Mouse (Mus musculus) C2C12 (cell line): ENCODE results near the gene Btg3. TPM values are rescaled to one million over a fixed set of nuclear protein-coding genes. Genes with fewer than 3 reads are reported as not detected.
"Not testable (repeated sequence)": the region's sequence is repeated elsewhere in the genome, so short reads cannot be mapped to it uniquely, and the experiment has no call there.

Source experiments
- H3K27me3 ChIP-seq: one replicate; pipeline ENCODE4 v1.6.1; 2011; ENCODE audit not compliant: control insufficient read depth, insufficient read depth, insufficient read length
- H3K36me3 ChIP-seq: one replicate; pipeline ENCODE4 v1.6.1; 2011; ENCODE audit not compliant: control insufficient read depth, insufficient read depth
- H3K4me3 ChIP-seq: one replicate; pipeline ENCODE4 v1.5.1; 2011; ENCODE audit warnings: mild to moderate bottlenecking, control low read depth; ENCODE audit not compliant: poor library complexity, insufficient read depth, severe bottlenecking
- H3K79me2 ChIP-seq: one replicate; pipeline ENCODE4 v1.6.1; 2011; ENCODE audit not compliant: control insufficient read depth, insufficient read depth
- H3K79me3 ChIP-seq: one replicate; pipeline ENCODE4 v1.6.1; 2011; ENCODE audit warnings: low read depth, control low read depth
- H3ac ChIP-seq: one replicate; pipeline ENCODE3; 2011; ENCODE audit warnings: low read depth; ENCODE audit not compliant: control insufficient read depth, insufficient read length
- CEBPB ChIP-seq: IDR thresholded peaks from one replicate; pipeline ENCODE4 v1.6.1; 2011; ENCODE audit warnings: low read depth, mild to moderate bottlenecking, control low read depth, moderate library complexity
- CTCF ChIP-seq: IDR thresholded peaks from one replicate; pipeline ENCODE4 v1.5.1; 2011; ENCODE audit not compliant: control insufficient read depth, insufficient read depth, insufficient read length
- FOSL1 ChIP-seq: IDR thresholded peaks from one replicate; pipeline ENCODE4 v1.8.0; 2011; ENCODE audit warnings: mild to moderate bottlenecking, low read length; ENCODE audit not compliant: poor library complexity, insufficient read depth, severe bottlenecking
- MAX ChIP-seq: IDR thresholded peaks from one replicate; pipeline ENCODE4 v1.6.1; 2011; ENCODE audit warnings: mild to moderate bottlenecking, control low read depth
- MYOD1 ChIP-seq: IDR thresholded peaks from one replicate; pipeline ENCODE4 v1.6.1; 2011; ENCODE audit warnings: low read depth; ENCODE audit not compliant: control insufficient read depth, insufficient read length
- MYOG ChIP-seq: IDR thresholded peaks from one replicate; pipeline ENCODE4 v1.6.1; 2011; ENCODE audit not compliant: control insufficient read depth, insufficient read length; ENCODE audit errors: extremely low read depth
- USF1 ChIP-seq: IDR thresholded peaks from one replicate; pipeline ENCODE4 v1.6.1; 2011; ENCODE audit warnings: low read depth, mild to moderate bottlenecking, control low read depth, moderate library complexity
- polyA plus RNA-seq: library from polyadenylated mRNA; unstranded; fragments of >200 nt; fragmentation: generic; extraction: Trizol; gene quantifications from one replicate; pipeline ENCODE4 v1.2.1, GENCODE M21; 2012; ENCODE audit warnings: missing spikeins

The Btg3 gene
- polyA plus RNA-seq, 1 experiment = 18.9 TPM

DNA sequence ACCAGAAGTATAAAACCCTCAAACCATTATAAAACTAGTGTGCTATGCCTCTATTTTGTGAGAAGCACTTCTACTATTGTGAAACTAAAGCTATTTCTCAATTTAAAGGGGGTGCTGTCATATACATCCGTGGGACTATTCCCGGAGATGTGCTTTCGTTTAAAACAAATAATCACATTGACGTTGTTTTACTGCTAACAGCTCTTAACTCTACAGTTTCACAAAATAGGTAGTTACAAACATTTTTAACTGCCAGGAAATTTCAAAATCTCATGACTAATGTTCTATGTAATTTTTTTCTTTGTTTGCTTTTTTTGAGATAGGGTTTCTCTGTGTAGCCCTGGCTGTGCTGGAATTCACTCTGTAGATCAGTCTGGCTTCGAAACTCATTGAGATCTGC, 1.5 kb upstream of the Btg3 start:
- H3ac ChIP-seq = no peak overlapping the region
- peaks cover 19% of the 10 kb centered on the region for H3K79me3 ChIP-seq
- peaks cover 27% of the 10 kb centered on the region for H3K79me2 ChIP-seq
- H3K27me3 ChIP-seq = no peaks in the 10 kb centered on the region
- peaks cover 4% of the 10 kb centered on the region for H3K36me3 ChIP-seq
- H3K4me3 ChIP-seq = no peak overlapping the region
- no peak for TF ChIP-seq MYOD1
- TF ChIP-seq CTCF = no peak
- TF ChIP-seq USF1 = no peak
- no peak for TF ChIP-seq FOSL1
- TF ChIP-seq CEBPB = no peak
- no peak for TF ChIP-seq MAX
- TF ChIP-seq MYOG = no peak

GRCm38 (mm10) chr16:78375821-78376691, 936 bp downstream of the Btg3 start:
- Histone ChIP-seq H3K79me2 (peaks cover 51% of the 10 kb centered on the region), H3K4me3 (peak overlapping the region; percentile 57), H3ac (peak overlapping the region; percentile 82), H3K36me3 (peaks cover 26% of the 10 kb centered on the region), H3K27me3 (no peaks in the 10 kb centered on the region), H3K79me3 (peaks cover 27% of the 10 kb centered on the region)
- TF ChIP-seq USF1 = no peak
- TF ChIP-seq MYOG = no peak
- TF ChIP-seq MAX = no peak
- TF ChIP-seq MYOD1 = no peak
- TF ChIP-seq CEBPB = no peak
- TF ChIP-seq FOSL1 = no peak
- TF ChIP-seq CTCF = no peak

GRCm38 (mm10) chr16:78375222-78375621, 1.8 kb downstream of the Btg3 start:
- Histone ChIP-seq H3K36me3 (peaks cover 33% of the 10 kb centered on the region), H3K4me3 (peak overlapping the region; percentile 57), H3K27me3 (no peaks in the 10 kb centered on the region), H3K79me2 (peaks cover 54% of the 10 kb centered on the region), H3K79me3 (peaks cover 27% of the 10 kb centered on the region), H3ac (no peak overlapping the region)
- TF ChIP-seq CEBPB = no peak
- no peak for TF ChIP-seq MYOG
- TF ChIP-seq MAX = no peak
- no peak for TF ChIP-seq USF1
- TF ChIP-seq MYOD1 = no peak
- no peak for TF ChIP-seq FOSL1
- no peak for TF ChIP-seq CTCF

DNA sequence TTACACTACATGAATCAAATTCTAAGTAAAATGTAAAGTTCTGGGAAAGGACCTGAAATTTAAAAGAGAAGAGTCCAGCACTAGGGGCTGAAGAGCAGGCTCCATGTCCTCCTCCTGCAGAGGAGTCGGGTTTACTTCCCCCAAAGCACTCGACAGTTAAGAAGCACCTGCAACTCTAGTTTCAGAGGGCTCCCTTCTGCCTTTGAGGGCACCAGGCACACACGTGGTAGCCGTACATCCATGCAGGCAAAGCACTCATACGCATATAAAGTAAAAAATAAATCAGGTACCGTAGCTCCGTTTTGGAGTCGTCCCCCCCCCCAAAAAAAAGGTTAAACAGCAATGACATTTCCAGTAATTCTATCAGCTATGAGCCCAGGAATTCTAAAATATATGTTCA, 3.2 kb downstream of the Btg3 start:
- H3K4me3 ChIP-seq = no peak overlapping the region
- H3K27me3 ChIP-seq = no peaks in the 10 kb centered on the region
- peaks cover 48% of the 10 kb centered on the region for H3K36me3 ChIP-seq

GRCm38 (mm10) chr16:78372786-78373185, 4.2 kb downstream of the Btg3 start:
- TF ChIP-seq MYOD1 = no peak
- TF ChIP-seq MAX = no peak
- TF ChIP-seq USF1 = no peak
- no peak for TF ChIP-seq CEBPB
- TF ChIP-seq FOSL1 = no peak
- no peak for TF ChIP-seq MYOG
- no peak for TF ChIP-seq CTCF
- peaks cover 60% of the 10 kb centered on the region for H3K79me2 ChIP-seq
- H3K36me3 ChIP-seq = peaks cover 58% of the 10 kb centered on the region
- no peak overlapping the region for H3ac ChIP-seq
- no peaks in the 10 kb centered on the region for H3K27me3 ChIP-seq
- H3K4me3 ChIP-seq = no peak overlapping the region
- peaks cover 29% of the 10 kb centered on the region for H3K79me3 ChIP-seq

More for the DNA sequence above, 3.2 kb downstream of the Btg3 start:
- peaks cover 60% of the 10 kb centered on the region for H3K79me2 ChIP-seq
- peaks cover 27% of the 10 kb centered on the region for H3K79me3 ChIP-seq
- no peak overlapping the region for H3ac ChIP-seq
- TF ChIP-seq MYOD1 = no peak

DNA sequence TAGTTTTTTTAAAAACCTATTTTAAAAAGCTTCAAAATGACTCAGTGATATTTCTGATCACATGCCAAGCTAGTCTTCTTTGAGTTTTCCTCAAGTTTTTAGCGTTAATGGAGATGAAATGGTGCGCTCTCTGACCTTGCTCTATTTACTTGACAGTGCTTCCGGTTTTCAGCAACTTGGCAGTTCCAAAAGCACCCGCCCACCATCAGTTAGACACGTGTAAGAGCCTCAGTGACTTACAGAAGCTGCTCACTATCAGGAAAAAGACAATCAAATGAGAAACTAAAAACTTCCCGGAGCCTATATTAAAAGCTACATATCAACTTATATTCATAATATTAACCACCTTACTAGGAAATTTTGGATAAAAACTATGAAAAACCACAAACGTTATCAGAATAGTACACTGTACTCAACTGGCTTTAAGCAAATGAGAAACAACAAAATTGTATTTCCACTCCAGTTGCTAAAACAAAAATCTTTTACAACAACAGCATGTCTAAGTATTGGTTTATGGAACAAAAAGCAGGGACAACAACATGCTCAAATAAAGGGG, 5.4 kb downstream of the Btg3 start:
- Histone ChIP-seq H3K79me2 (peaks cover 62% of the 10 kb centered on the region), H3K79me3 (peaks cover 29% of the 10 kb centered on the region), H3ac (no peak overlapping the region), H3K4me3 (no peak overlapping the region), H3K27me3 (no peaks in the 10 kb centered on the region), H3K36me3 (peaks cover 70% of the 10 kb centered on the region)
- no peak for TF ChIP-seq MAX
- no peak for TF ChIP-seq CEBPB
- TF ChIP-seq USF1 = no peak
- TF ChIP-seq FOSL1 = no peak
- TF ChIP-seq CTCF = no peak
- no peak for TF ChIP-seq MYOG
- TF ChIP-seq MYOD1 = no peak

DNA sequence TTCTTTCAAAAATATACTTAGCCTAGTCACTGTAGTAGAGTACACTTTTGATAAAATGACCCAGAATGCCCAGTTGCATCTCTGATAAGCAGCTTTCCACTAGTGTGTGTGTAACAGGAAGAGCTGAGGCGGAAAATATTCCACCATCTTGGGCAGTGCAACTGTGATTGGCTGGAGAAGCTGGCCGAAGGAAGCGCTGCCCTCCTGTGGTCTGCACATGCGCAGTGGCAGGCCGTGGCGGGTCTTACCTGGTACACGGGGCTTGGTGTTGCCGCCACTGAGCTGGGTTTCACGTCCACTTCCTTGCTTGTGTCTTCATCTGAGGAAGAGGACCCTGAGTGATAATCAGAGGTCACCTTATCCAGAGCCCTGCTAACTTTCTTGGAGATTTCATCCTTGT, 12.4 kb downstream of the Btg3 start:
- peaks cover 78% of the 10 kb centered on the region for H3K36me3 ChIP-seq
- not testable (repeated sequence) for H3ac ChIP-seq, H3K79me2 ChIP-seq, H3K4me3 ChIP-seq, H3K27me3 ChIP-seq, H3K79me3 ChIP-seq
